9 mouse cellular contexts compared by ENCODE assay signal in genomic region chr2:137705724-137706422, GRCm38 (mm10).
DNase-seq lines count a peak whose midpoint lies in the region; ATAC-seq lines count a peak whose summit lies in the region.
"Had no signal": no experiment of that assay in that cellular context is flagged by ENCODE, and none has a peak within 500 bp of the region (broad histone marks: within the 10 kb centered on the region; RNA-seq: fewer than 3 reads in every experiment).

No protein-coding gene starts in this region.

- peak; percentile 33 for DNase-seq in embryonic facial prominence, embryonic 10.5 days (ENCODE audit: low spot score)
- DNase-seq in retina, adult 2 months (ENCODE audit: low read depth, low spot score), result peak; percentile 18
- DNase-seq in lung, postnatal 4 days, result no peak
- DNase-seq in c-Kit-positive CD71-positive TER-119-positive erythroid progenitor cells, embryonic 14.5 days (ENCODE audit: low spot score), result no peak
- DNase-seq in urinary bladder, postnatal 4 days (ENCODE audit: low spot score in 2 of 2), result no peak

- peak; percentile 62; the same call in 1 of the 2 replicates for ATAC-seq in kidney, embryonic 14.5 days (ENCODE audit: low FRiP score, low TSS enrichment)
- ATAC-seq in kidney, embryonic 16.5 days (ENCODE audit: low FRiP score, low TSS enrichment), result no peak
- ATAC-seq in hindbrain, embryonic 16.5 days, result peak; percentile 88

- H3K4me1 ChIP-seq in kidney, embryonic 14.5 days (ENCODE audit: control insufficient read depth, insufficient read depth, low read length), result peaks cover 10% of the 10 kb centered on the region
- peaks cover 24% of the 10 kb centered on the region for H3K4me1 ChIP-seq in kidney, embryonic 16.5 days (ENCODE audit: insufficient read depth, low read length)
- H3K4me1 ChIP-seq in embryonic facial prominence, embryonic 10.5 days, result peaks cover 19% of the 10 kb centered on the region
- peaks cover 12% of the 10 kb centered on the region for H3K4me1 ChIP-seq in hindbrain, embryonic 16.5 days (ENCODE audit: control insufficient read depth, insufficient read depth, low read depth, low read length)

- H3K27ac ChIP-seq in kidney, embryonic 14.5 days (ENCODE audit: low read depth, low read length), result no peak overlapping the region
- no peak overlapping the region; the same call in 1 of the 2 replicates for H3K27ac ChIP-seq in kidney, embryonic 16.5 days (ENCODE audit: low read length)
- H3K27ac ChIP-seq in embryonic facial prominence, embryonic 10.5 days (replicated peaks), result no peak overlapping the region
- H3K27ac ChIP-seq in hindbrain, embryonic 16.5 days (ENCODE audit: low read depth, low read length), result no peak overlapping the region
- H3K27ac ChIP-seq: embryonic facial prominence, embryonic 15.5 days had no signal

- H3K27me3 ChIP-seq in kidney, embryonic 14.5 days (ENCODE audit: control insufficient read depth, insufficient read depth, low read length), result no peaks in the 10 kb centered on the region
- H3K27me3 ChIP-seq in kidney, embryonic 16.5 days (ENCODE audit: insufficient read depth, low read length), result no peaks in the 10 kb centered on the region
- peaks cover 78% of the 10 kb centered on the region for H3K27me3 ChIP-seq in embryonic facial prominence, embryonic 10.5 days (replicated peaks; ENCODE audit: low read depth, poor library complexity, severe bottlenecking)
- H3K27me3 ChIP-seq in hindbrain, embryonic 16.5 days (replicated peaks; ENCODE audit: control insufficient read depth, insufficient read depth, low read length), result peaks cover 15% of the 10 kb centered on the region
- H3K27me3 ChIP-seq: embryonic facial prominence, embryonic 15.5 days had no signal

- WGBS in kidney, embryonic 14.5 days, result 49% methylated on average over 14 of the region's 14 CpGs
- 53% methylated on average over 14 of the region's 14 CpGs for WGBS in kidney, embryonic 16.5 days
- 42% methylated on average over 14 of the region's 14 CpGs for WGBS in embryonic facial prominence, embryonic 10.5 days
- WGBS in hindbrain, embryonic 16.5 days, result 20% methylated on average over 14 of the region's 14 CpGs

- no peak overlapping the region for H3K9ac ChIP-seq in kidney, embryonic 14.5 days (ENCODE audit: low read depth, low read length)
- no peak overlapping the region for H3K9ac ChIP-seq in kidney, embryonic 16.5 days (replicated peaks; ENCODE audit: low read length)
- H3K9ac ChIP-seq in hindbrain, embryonic 16.5 days (ENCODE audit: low read depth, low read length), result no peak overlapping the region
- H3K9ac ChIP-seq: embryonic facial prominence, embryonic 15.5 days had no signal

- H3K9me3 ChIP-seq in kidney, embryonic 14.5 days (ENCODE audit: control insufficient read depth, low read length), result no peaks in the 10 kb centered on the region
- H3K9me3 ChIP-seq in kidney, embryonic 16.5 days (ENCODE audit: low read length), result no peaks in the 10 kb centered on the region
- no peaks in the 10 kb centered on the region for H3K9me3 ChIP-seq in embryonic facial prominence, embryonic 10.5 days
- H3K9me3 ChIP-seq in hindbrain, embryonic 16.5 days (ENCODE audit: control insufficient read depth, low read length), result no peaks in the 10 kb centered on the region
- H3K9me3 ChIP-seq: embryonic facial prominence, embryonic 15.5 days had no signal

- no peaks in the 10 kb centered on the region for H3K36me3 ChIP-seq in kidney, embryonic 14.5 days (ENCODE audit: control insufficient read depth, insufficient read depth, low read length)
- no peaks in the 10 kb centered on the region for H3K36me3 ChIP-seq in kidney, embryonic 16.5 days (ENCODE audit: insufficient read depth, low read length)
- no peaks in the 10 kb centered on the region for H3K36me3 ChIP-seq in embryonic facial prominence, embryonic 10.5 days (replicated peaks)
- no peaks in the 10 kb centered on the region for H3K36me3 ChIP-seq in hindbrain, embryonic 16.5 days (ENCODE audit: control insufficient read depth, insufficient read depth, low read length)
- H3K36me3 ChIP-seq: embryonic facial prominence, embryonic 15.5 days had no signal

- peak overlapping the region; percentile 4; the same call in 1 of the 2 replicates for H3K4me2 ChIP-seq in kidney, embryonic 14.5 days (replicated peaks; ENCODE audit: low read depth, low read length)
- no peak overlapping the region; the same call in 1 of the 2 replicates for H3K4me2 ChIP-seq in kidney, embryonic 16.5 days (replicated peaks; ENCODE audit: low read depth, low read length)
- peak overlapping the region; percentile 41 for H3K4me2 ChIP-seq in hindbrain, embryonic 16.5 days (ENCODE audit: low read length)
- H3K4me2 ChIP-seq: embryonic facial prominence, embryonic 15.5 days had no signal

- no peak overlapping the region for H3K4me3 ChIP-seq in kidney, embryonic 14.5 days (ENCODE audit: low read length)
- no peak overlapping the region for H3K4me3 ChIP-seq in kidney, embryonic 16.5 days (ENCODE audit: low read length)
- peak overlapping the region; percentile 11; the same call in 1 of the 2 replicates for H3K4me3 ChIP-seq in embryonic facial prominence, embryonic 10.5 days
- peak overlapping the region; percentile 22; the same call in 1 of the 2 replicates for H3K4me3 ChIP-seq in hindbrain, embryonic 16.5 days (ENCODE audit: low read length)
- H3K4me3 ChIP-seq: embryonic facial prominence, embryonic 15.5 days had no signal

Comparison
In these comparisons a context has a peak if more than half of its experiments do, and no peak if none do; other contexts are left out.
1. H3K4me3 ChIP-seq: peak in embryonic facial prominence, embryonic 10.5 days (single experiment) and hindbrain, embryonic 16.5 days (single experiment); none in kidney, embryonic 14.5 days (single experiment) and kidney, embryonic 16.5 days (single experiment).
2. DNase-seq: peak in embryonic facial prominence, embryonic 10.5 days (single experiment) and retina, adult 2 months (single experiment); none in lung, postnatal 4 days (0 of 2), c-Kit-positive CD71-positive TER-119-positive erythroid progenitor cells, embryonic 14.5 days (single experiment) and urinary bladder, postnatal 4 days (0 of 2).